Mouse (Mus musculus) olfactory bulb, adult 2 months (tissue): ENCODE results near the gene Tcte2. TPM values are rescaled to one million over a fixed set of nuclear protein-coding genes. Genes with fewer than 3 reads are reported as not detected.

Source experiments
- H3K27ac ChIP-seq: fragments of 200-500 bp; 2 replicates; pipeline ENCODE4 v1.5.1; 2012; ENCODE audit warnings: low read depth, low read length; ENCODE audit not compliant: insufficient read depth
- H3K4me1 ChIP-seq: fragments of 200-500 bp; 2 replicates; pipeline ENCODE4 v1.6.1; 2012; ENCODE audit warnings: low read length; ENCODE audit not compliant: control insufficient read depth, insufficient read depth
- H3K4me3 ChIP-seq: fragments of 200-500 bp; 2 replicates; pipeline ENCODE4 v1.5.1; 2012; ENCODE audit warnings: mild to moderate bottlenecking, low read depth, low read length, moderate library complexity; ENCODE audit not compliant: insufficient read depth
- CTCF ChIP-seq: fragments of 200-500 bp; IDR thresholded peaks from 2 replicates; pipeline ENCODE4 v1.5.1; 2012; ENCODE audit warnings: low read depth, mild to moderate bottlenecking, low read length, moderate library complexity; ENCODE audit not compliant: insufficient read depth
- POLR2A ChIP-seq: fragments of 200-500 bp; IDR thresholded peaks from 2 replicates; pipeline ENCODE4 v1.6.1; 2012; ENCODE audit warnings: mild to moderate bottlenecking, low read depth, low read length, moderate library complexity; ENCODE audit not compliant: insufficient read depth
- WGBS: fragments of 180-500 bp; shearing (Covaris S2); methylation state at CpG from one replicate; pipeline ENCODE4 v1.1.7; 2018; 5-methylcytosine and 5-hydroxymethylcytosine counted together
- polyA plus RNA-seq: library from polyadenylated mRNA; stranded (reverse); fragments of >200 nt; gene quantifications from 2 replicates; pipeline ENCODE4 v1.2.4, GENCODE M21; 2012; ENCODE audit warnings: low replicate concordance; ENCODE audit not compliant: missing spikeins, insufficient read depth, insufficient read length

Gene Tcte2
- polyA plus RNA-seq, 1 experiment, result not detected

DNA sequence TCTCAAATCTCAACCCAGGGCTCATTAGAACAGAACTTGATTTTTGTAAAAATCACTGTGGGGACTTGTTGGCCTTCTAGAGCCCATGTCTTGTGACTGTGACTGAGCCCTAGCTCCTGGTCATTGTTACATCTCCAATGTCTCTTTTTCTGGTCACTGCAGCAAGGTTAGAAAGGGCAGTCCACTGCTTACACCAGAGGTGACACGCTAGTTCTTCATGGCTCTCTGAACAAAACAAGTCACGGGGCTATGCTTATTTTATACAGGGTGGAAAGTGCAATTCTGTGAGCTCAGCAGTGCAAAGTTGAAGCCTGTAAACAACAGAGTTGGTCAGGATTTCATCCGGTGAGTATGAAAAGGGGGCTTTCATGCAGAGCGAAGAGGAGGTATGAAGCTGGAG, 7.7 kb downstream of the Tcte2 start:
- Histone ChIP-seq H3K4me1 (no peaks in the 10 kb centered on the region), H3K27ac (no peak overlapping the region), H3K4me3 (no peak overlapping the region)
- WGBS, result 86% methylated on average over 4 of the region's 4 CpGs
- no peak for TF ChIP-seq POLR2A
- no peak for TF ChIP-seq CTCF

DNA sequence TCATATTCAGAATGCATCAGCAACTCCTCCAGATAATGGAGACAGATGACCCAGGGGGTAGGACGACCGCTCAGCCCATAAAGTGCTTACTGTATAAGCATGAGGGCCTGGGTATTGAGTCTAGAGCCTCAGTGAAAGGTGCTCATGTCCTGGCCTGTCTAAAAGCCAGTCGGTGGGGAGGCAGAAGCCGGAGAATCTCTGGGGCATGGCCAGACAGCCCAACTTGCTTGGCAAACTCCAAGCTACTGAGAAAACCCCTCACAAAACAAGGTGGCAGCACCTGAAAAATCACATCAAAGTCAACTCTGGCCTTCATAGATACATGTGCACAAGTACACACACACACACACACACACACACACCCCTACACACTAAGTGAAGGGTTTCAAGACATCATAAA, 12.6 kb downstream of the Tcte2 start:
- H3K27ac ChIP-seq, result no peak overlapping the region
- WGBS, result 97% methylated on average over 4 of the region's 4 CpGs
- no peak for TF ChIP-seq POLR2A
- no peak for TF ChIP-seq CTCF
- no peaks in the 10 kb centered on the region for H3K4me1 ChIP-seq
- no peak overlapping the region for H3K4me3 ChIP-seq

DNA sequence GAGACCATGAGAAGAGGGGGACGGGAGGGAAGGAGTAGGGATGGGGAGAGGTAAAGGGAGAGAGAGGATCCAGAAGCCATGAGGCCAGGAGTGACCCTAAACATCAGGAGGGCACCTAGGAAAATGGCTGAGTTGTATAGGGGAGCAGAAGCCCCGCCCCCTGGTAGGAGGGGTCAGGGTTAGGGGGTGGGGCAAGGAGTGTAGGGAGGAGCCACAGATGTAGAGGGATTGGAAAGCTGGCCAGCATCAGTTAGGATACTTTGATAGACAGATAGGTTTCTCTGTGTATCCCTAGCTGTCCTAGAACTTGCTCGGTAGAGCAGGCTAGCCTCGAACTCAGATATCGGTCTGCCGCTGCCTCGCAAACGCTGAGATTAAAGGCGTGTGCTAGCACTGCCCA, 13.9 kb downstream of the Tcte2 start:
- WGBS, result 91% methylated on average over 9 of the region's 9 CpGs
- no peak overlapping the region for H3K27ac ChIP-seq
- no peak overlapping the region for H3K4me3 ChIP-seq
- H3K4me1 ChIP-seq, result peaks cover 11% of the 10 kb centered on the region
- TF ChIP-seq CTCF, result no peak
- TF ChIP-seq POLR2A, result no peak

DNA sequence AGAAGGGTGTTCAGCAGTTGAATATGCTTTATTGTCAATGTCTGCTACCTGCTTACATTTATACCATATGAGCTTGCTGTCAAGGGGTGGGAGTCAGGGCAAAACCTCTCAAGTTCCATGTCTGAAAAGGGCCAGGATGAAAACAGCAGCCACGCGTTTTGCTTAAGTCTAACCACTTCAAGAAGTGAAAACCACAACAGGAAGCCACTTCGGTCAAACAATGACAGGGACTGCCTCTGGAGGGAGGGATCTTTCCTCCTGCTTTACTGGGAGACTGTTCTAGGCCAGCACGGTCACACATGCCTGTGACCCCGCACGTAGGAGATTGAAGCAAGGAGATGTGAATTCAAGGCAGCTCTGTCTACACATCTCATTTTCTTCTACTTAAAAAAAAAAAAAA, 15.3 kb downstream of the Tcte2 start:
- WGBS, result 85% methylated on average over 6 of the region's 6 CpGs
- Histone ChIP-seq H3K4me1 (peaks cover 11% of the 10 kb centered on the region), H3K4me3 (no peak overlapping the region), H3K27ac (no peak overlapping the region)
- TF ChIP-seq POLR2A (no peak), CTCF (no peak)

DNA sequence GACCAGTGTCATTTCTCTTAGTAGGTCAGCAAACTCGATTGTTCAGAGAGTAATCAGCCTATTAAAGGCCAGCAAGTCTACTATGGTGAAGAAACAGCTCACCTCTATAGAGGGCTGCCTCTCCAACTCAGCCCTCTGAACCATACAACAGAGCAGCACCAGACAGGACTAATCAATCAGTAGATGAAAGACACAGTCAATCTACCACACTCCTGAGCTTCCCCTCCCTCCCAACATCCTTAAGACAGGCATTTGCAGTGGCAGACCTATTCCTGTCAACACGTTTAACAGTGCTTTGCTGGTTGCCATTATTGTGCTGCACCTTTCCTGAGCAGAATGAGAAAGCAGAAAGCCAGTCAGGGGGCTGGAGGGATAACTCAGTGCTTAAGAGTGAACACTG, 16.3 kb downstream of the Tcte2 start:
- TF ChIP-seq CTCF, result no peak
- TF ChIP-seq POLR2A, result no peak
- Histone ChIP-seq H3K27ac (no peak overlapping the region), H3K4me1 (peaks cover 14% of the 10 kb centered on the region), H3K4me3 (no peak overlapping the region)
- WGBS, result 74% methylated on average over 2 of the region's 2 CpGs

DNA sequence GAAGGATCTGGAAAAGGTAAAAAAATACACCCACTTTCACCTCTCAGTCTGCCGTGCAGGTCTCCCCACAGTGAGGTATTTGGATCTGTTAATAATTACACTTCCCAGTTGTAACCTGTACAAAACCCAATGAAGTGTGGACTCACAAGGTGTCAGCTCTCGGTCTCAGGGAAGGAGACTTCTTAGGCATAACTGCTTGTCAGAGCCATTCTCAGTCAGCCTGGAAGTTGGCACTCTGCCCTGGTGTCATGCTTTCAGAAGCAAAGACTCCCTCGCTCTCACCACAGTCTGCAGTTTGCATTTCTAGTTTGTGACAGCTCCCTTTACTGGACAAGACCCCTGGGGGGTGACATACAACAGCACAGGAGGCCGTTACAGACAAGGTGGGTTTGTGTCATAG, 16.8 kb downstream of the Tcte2 start:
- TF ChIP-seq CTCF (no peak), POLR2A (no peak)
- Histone ChIP-seq H3K4me3 (no peak overlapping the region), H3K4me1 (peaks cover 14% of the 10 kb centered on the region), H3K27ac (no peak overlapping the region)
- WGBS, result 70% methylated on average over 4 of the region's 4 CpGs

DNA sequence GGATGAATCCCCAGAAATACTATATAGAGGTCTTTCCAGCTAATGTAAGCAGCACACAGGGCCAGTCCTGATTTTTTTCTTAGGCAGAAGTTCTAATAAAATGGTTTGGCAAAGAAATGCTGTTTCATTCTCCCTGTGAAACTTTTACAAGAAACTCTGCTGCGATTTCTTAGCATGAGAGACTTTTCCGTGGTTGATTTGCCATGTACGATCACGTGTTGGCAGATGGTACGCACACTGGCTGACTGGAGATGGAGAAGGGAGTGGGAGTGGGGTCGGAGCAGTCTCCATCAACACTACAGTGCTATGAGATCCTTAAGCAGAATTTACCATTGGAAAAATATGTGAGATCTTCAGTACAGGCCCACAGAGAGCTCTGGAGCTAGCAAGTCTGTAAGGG, 17.4 kb downstream of the Tcte2 start:
- Histone ChIP-seq H3K27ac (no peak overlapping the region), H3K4me1 (peaks cover 14% of the 10 kb centered on the region), H3K4me3 (no peak overlapping the region)
- TF ChIP-seq POLR2A (no peak), CTCF (no peak)
- 77% methylated on average over 6 of the region's 6 CpGs for WGBS

DNA sequence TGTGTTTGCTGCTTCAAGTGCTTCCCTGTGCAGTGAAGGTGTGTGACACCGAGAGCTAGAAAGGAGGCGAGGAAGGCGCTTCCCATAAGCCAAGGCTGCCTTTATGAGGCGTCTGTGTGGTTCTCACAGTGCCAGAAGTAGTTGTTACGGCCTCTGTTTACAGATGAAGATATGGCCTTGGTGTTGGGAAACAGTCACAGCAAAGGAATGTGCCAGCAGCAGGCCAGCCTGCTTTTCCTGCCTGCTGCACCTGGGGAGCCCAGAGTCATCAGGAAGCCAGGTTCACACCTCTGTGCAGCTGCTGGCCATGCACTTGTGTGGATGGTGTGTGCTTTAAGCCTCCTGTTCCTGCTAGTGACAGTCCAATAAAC, 17.9 kb downstream of the Tcte2 start:
- Histone ChIP-seq H3K27ac (no peak overlapping the region), H3K4me3 (no peak overlapping the region), H3K4me1 (peaks cover 14% of the 10 kb centered on the region)
- TF ChIP-seq CTCF, result no peak
- no peak for TF ChIP-seq POLR2A
- WGBS, result 68% methylated on average over 5 of the region's 5 CpGs

DNA sequence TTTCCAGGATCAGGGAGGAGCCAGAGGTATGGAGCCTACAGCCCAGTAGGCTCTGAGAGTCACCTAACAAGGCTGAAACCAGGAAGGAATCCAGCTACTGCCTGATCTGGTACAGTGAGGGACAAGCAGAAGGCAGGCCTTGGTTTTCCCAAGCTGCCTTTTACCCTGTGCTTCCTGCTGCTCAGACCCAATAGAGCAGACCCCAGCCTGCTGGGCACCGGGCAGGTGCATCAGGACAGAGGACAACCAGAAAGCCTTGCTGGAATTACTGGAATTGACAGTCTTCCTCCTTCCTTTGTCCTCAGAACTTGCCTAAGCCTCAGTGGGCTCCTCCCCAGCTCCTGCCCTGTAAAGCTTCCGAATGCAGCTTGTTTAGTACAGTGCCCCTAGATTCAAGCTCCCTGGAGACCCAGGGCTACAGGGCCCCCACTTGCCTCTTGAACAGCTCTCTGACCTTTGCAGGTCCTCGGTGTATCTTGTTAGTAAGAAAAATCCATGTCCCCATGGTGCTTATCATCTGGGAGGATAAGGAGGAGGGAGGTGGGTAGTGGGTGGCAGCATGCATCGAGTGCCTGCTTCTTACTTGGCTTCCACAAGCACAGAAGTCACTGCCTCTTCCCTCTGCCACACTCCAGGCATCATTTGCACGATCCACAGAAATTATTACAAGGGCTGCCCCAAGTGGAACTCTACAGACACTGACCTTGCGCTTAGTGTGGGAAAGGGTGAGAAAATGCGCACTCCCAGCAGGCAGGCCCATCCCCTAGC, 18.5 kb downstream of the Tcte2 start:
- Histone ChIP-seq H3K27ac (no peak overlapping the region), H3K4me3 (no peak overlapping the region), H3K4me1 (peaks cover 14% of the 10 kb centered on the region)
- TF ChIP-seq CTCF, result no peak
- no peak for TF ChIP-seq POLR2A
- WGBS, result 55% methylated on average over 7 of the region's 7 CpGs
